Mouse (Mus musculus) myocyte (in vitro differentiated cells): Measurements from ENCODE around the gene Aldh16a1.

Source experiments
- CEBPB ChIP-seq: IDR thresholded peaks from 2 replicates; pipeline ENCODE4 v1.6.1; 2011; ENCODE audit warnings: mild to moderate bottlenecking, moderate library complexity; ENCODE audit not compliant: poor library complexity, insufficient read depth, severe bottlenecking
- MAX ChIP-seq: IDR thresholded peaks from one replicate; pipeline ENCODE4 v1.6.1; 2011; ENCODE audit warnings: low read depth, mild to moderate bottlenecking, control low read depth
- MYOD1 ChIP-seq, 3 experiments: IDR thresholded peaks; one replicate each; pipeline ENCODE4 v1.6.1; 2011; ENCODE audit warnings: control low read depth in 2 of 3, low read depth in 2 of 3, mild to moderate bottlenecking in 2 of 3, moderate library complexity in 1 of 3; ENCODE audit not compliant: insufficient read length in 2 of 3, control insufficient read depth in 1 of 3
- MYOG ChIP-seq, 3 experiments: IDR thresholded peaks; one replicate each; pipeline ENCODE4 v1.6.1; 2011; ENCODE audit warnings: control low read depth in 2 of 3, low read depth in 2 of 3, mild to moderate bottlenecking in 2 of 3; ENCODE audit not compliant: insufficient read length in 2 of 3, control insufficient read depth in 1 of 3, insufficient read depth in 1 of 3
- POLR2A ChIP-seq: IDR thresholded peaks from one replicate; pipeline ENCODE4 v1.6.1; 2011; ENCODE audit warnings: low read depth, mild to moderate bottlenecking, control low read depth, moderate library complexity; ENCODE audit not compliant: insufficient read length
- POLR2AphosphoS2 ChIP-seq: IDR thresholded peaks from one replicate; pipeline ENCODE4 v1.6.1; 2011; ENCODE audit warnings: low read depth, control low read depth; ENCODE audit not compliant: insufficient read length
- TCF12 ChIP-seq: IDR thresholded peaks from one replicate; pipeline ENCODE4 v1.6.1; 2011; ENCODE audit warnings: mild to moderate bottlenecking, control low read depth; ENCODE audit not compliant: poor library complexity, insufficient read depth, severe bottlenecking
- TCF3 ChIP-seq: IDR thresholded peaks from one replicate; pipeline ENCODE4 v1.6.1; 2011; ENCODE audit warnings: low read depth, control low read depth; ENCODE audit not compliant: insufficient read length
- USF1 ChIP-seq: IDR thresholded peaks from one replicate; pipeline ENCODE4 v1.6.1; 2011; ENCODE audit warnings: low read depth, mild to moderate bottlenecking, control low read depth, moderate library complexity

DNA sequence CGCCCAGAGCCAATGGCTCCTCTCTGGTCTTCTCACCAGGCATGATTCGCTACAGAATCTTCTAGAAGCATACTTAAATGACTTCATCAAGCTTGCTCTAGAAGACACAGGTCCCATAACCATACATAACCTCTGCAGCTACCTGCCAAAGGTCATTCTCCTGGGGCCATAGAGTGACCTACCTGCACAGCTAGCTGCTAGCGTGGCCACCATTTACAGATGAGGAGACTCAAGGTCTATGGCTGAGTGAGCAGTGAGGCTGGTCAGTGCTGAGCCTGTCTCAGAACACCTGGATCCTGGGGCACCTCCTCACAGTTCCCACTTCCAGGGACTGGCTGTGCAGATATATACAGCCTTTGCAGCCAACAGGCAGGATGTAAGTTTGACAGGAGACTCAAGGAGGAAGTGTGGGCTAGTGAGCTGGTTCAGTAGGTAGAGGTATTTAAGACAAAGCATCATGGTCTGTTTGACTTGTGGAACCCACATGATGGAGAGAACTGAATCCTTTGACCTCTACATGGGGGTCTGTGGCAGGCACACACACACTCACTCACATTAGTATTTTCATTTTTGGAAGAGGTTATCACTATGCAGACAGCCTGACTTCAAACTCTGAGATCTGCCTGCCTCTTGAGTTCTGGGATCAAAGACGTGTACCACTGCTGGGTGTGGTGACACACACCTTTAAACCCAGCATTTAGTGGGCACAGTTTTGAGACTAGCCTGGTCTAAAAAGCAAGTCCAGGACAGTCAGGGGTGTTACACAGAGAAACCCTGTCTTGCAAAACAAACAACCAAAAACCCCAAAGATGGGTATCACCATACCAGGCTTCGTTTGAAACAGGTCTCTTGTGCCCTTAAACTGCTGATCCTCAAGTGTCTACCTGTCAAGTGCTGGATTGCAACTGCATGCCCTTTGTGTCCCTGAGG is 34.3 kb downstream of the Aldh16a1 start:
- TF ChIP-seq POLR2A: no peak
- no peak for TF ChIP-seq TCF12
- no peak for TF ChIP-seq USF1
- TF ChIP-seq CEBPB: no peak
- no peak for TF ChIP-seq TCF3
- no peak for TF ChIP-seq MYOG (IDR thresholded peaks at IDR 0.05; ENCODE audit: control insufficient read depth in 1 of 3, insufficient read depth in 1 of 3, insufficient read length in 2 of 3, low read depth in 2 of 3)
- no peak for TF ChIP-seq POLR2AphosphoS2
- no peak for TF ChIP-seq MAX
- no peak for TF ChIP-seq MYOD1 (IDR thresholded peaks at IDR 0.05; ENCODE audit: control insufficient read depth in 1 of 3, insufficient read length in 2 of 3, low read depth in 2 of 3)
